Mouse (Mus musculus): ENCODE measurements around the gene Ssxb3. TPM values are rescaled to one million over a fixed set of nuclear protein-coding genes. Genes with fewer than 3 reads are reported as not detected.
"Not testable (repeated sequence)": the region's sequence is repeated elsewhere in the genome, so short reads cannot be mapped to it uniquely, and the experiment has no call there.

Ssxb3 gene
- not detected in 2 replicates for total RNA-seq (2021)
- long read RNA-seq = 0 reads

DNA sequence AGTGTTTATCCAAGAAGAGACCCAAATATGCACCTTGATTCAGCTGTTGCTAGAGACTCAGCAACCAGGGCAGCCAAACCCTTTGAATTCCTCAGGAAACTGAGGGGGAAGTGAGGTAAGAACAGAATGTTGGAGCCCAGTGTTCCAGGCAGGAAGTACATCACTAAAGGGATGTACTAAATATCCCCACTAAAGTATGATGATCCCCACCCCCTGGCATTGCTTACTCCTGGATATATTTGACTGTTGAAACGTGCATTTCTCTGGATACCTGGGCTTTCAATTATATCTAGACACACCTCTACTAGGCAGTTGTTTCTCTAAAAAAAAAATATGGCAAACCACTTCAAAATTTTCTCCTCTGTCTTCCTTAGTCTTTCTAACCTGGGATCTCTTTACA is at the start of gene Ssxb3:
Ssxb3 (minus strand) TSS at position 101 of the 400 bp plus-strand sequence.
- not testable (repeated sequence) for DNase-seq

DNA sequence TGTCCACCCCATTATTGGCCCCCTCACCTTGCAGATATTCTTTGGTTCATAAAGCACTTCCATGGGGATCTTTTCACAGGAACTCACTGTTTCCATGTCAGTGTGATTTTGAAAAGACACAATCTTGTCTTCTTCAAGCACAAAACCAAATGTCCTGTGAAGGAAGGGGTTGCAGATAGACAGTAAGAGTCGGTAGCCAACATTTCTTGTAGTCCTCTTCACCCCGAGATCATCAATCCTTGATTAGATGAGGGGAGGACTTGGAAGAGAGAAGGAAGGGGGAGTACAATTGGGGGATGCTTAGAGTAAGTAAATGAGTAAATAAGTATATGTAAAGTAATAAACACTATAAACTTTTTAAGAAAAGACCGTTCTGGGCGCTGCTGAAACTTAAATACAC is 43.5 kb downstream of the Ssxb3 start, which contains the start of gene Ssxb6:
Ssxb6 (minus strand) TSS at position 101 of the 400 bp plus-strand sequence.
- not testable (repeated sequence) for DNase-seq

Other genes with a start within 250 kb of the Ssxb3 start
- gene Ssxb9, start 224.8 kb downstream of the Ssxb3 start, total RNA-seq (2021) = not detected in 2 replicates
- not detected in 2 replicates for gene Ssxb1, start 178.5 kb downstream of the Ssxb3 start, total RNA-seq (2021)
- not detected in 2 replicates for gene Ssxb2, start 130.1 kb downstream of the Ssxb3 start, total RNA-seq (2021)
- not detected in 2 replicates for gene Gm14459, start 66.9 kb downstream of the Ssxb3 start, total RNA-seq (2021)
- gene Ssxb6, start 43.6 kb downstream of the Ssxb3 start, total RNA-seq (2021) = not detected in 2 replicates
- gene Ssxb8, start 99.0 kb upstream of the Ssxb3 start, total RNA-seq (2021) = not detected in 2 replicates
- not detected in 2 replicates for gene Ssx9, start 156.6 kb upstream of the Ssxb3 start, total RNA-seq (2021)
- not detected in 2 replicates for gene Ssxb5, start 211.9 kb upstream of the Ssxb3 start, total RNA-seq (2021)